Mouse (Mus musculus) lung, embryonic 15.5 days (tissue): ENCODE measurements around the gene Il10. TPM values are rescaled to one million over a fixed set of nuclear protein-coding genes. Genes with fewer than 3 reads are reported as not detected.
"Not testable (repeated sequence)": the region's sequence is repeated elsewhere in the genome, so short reads cannot be mapped to it uniquely, and the experiment has no call there.

Experiments used
- ATAC-seq: fragments of 200-750 bp; cut with Nextera tagmentation; 2 replicates; pipeline ENCODE4 v1.8.0; 2017; ENCODE audit warnings: moderate number of reproducible peaks, borderline replicate concordance; ENCODE audit not compliant: low FRiP score, low TSS enrichment; ENCODE audit errors: extremely low read depth
- H3K27ac ChIP-seq: fragments of 300-500 bp; sonication (generic); 2 replicates; pipeline ENCODE4 v1.5.1; 2015; ENCODE audit warnings: moderate library complexity, mild to moderate bottlenecking, inconsistent platforms
- H3K27me3 ChIP-seq: fragments of 300-500 bp; sonication (generic); 2 replicates; pipeline ENCODE4 v1.6.1; 2015; ENCODE audit warnings: inconsistent platforms
- H3K36me3 ChIP-seq: fragments of 300-500 bp; sonication (generic); 2 replicates; pipeline ENCODE4 v1.6.1; 2015; ENCODE audit warnings: inconsistent platforms
- H3K4me1 ChIP-seq: fragments of 300-500 bp; sonication (generic); 2 replicates; pipeline ENCODE4 v1.6.1; 2015; ENCODE audit warnings: inconsistent platforms
- H3K4me2 ChIP-seq: fragments of 300-500 bp; sonication (generic); 2 replicates; pipeline ENCODE4 v1.6.1; 2015; ENCODE audit warnings: inconsistent platforms, mild to moderate bottlenecking, moderate library complexity
- H3K4me3 ChIP-seq: fragments of 300-500 bp; sonication (generic); 2 replicates; pipeline ENCODE4 v1.5.1; 2015; ENCODE audit warnings: mild to moderate bottlenecking, inconsistent platforms
- H3K9ac ChIP-seq: fragments of 300-500 bp; sonication (generic); 2 replicates; pipeline ENCODE4 v1.6.1; 2015; ENCODE audit warnings: inconsistent platforms
- H3K9me3 ChIP-seq: fragments of 300-500 bp; sonication (generic); 2 replicates; pipeline ENCODE4 v1.6.1; 2016; ENCODE audit warnings: inconsistent platforms
- WGBS: fragments of 180-500 bp; shearing (Covaris S2); methylation state at CpG from one replicate; pipeline ENCODE4 v1.1.7; 2015; 5-methylcytosine and 5-hydroxymethylcytosine counted together
- polyA plus RNA-seq: library from polyadenylated mRNA; unstranded; fragments of >200 nt; fragmentation: Nextera tagmentation; extraction: Ambion mirVana; gene quantifications from 2 replicates; pipeline ENCODE4 v1.2.1, GENCODE M21; 2015

Il10 gene
- polyA plus RNA-seq, 1 experiment from 2014 or later = 0.11 TPM

GRCm38 (mm10) chr1:131021900-131022590 is 2.4 kb downstream of the Il10 start:
- H3K36me3 ChIP-seq = no peaks in the 10 kb centered on the region
- no peaks in the 10 kb centered on the region for H3K9me3 ChIP-seq
- no peak overlapping the region for H3K4me3 ChIP-seq
- H3K4me1 ChIP-seq = no peaks in the 10 kb centered on the region
- no peak overlapping the region for H3K4me2 ChIP-seq
- whole genome bisulfite sequencing = 60% methylated on average over 11 of the region's 11 CpGs
- no peak overlapping the region for H3K9ac ChIP-seq
- ATAC-seq = no peak
- no peaks in the 10 kb centered on the region for H3K27me3 ChIP-seq
- H3K27ac ChIP-seq = no peak overlapping the region

- H3K36me3 ChIP-seq = no peaks in the 10 kb centered on the region
- no peak overlapping the region for H3K4me3 ChIP-seq
- no peaks in the 10 kb centered on the region for H3K9me3 ChIP-seq
- no peaks in the 10 kb centered on the region for H3K27me3 ChIP-seq
- ATAC-seq = no peak
- WGBS = 35% methylated on average over 5 of the region's 5 CpGs
- no peak overlapping the region for H3K4me2 ChIP-seq
- no peak overlapping the region for H3K27ac ChIP-seq
- no peaks in the 10 kb centered on the region for H3K4me1 ChIP-seq
- H3K9ac ChIP-seq = no peak overlapping the region
These were observed 3.1 kb downstream of the Il10 start for GRCm38 (mm10) chr1:131022591-131023249.

- H3K4me2 ChIP-seq, H3K27me3 ChIP-seq, H3K36me3 ChIP-seq, H3K9ac ChIP-seq, H3K9me3 ChIP-seq, ATAC-seq, H3K4me1 ChIP-seq, H3K27ac ChIP-seq, H3K4me3 ChIP-seq: not testable (repeated sequence)
- WGBS = 80% methylated on average over 4 of the region's 4 CpGs
These were observed 3.7 kb downstream of the Il10 start for GRCm38 (mm10) chr1:131023250-131023858.

GRCm38 (mm10) chr1:131024900-131025842 is 5.5 kb downstream of the Il10 start:
- no peak for ATAC-seq
- Histone ChIP-seq H3K9ac (no peak overlapping the region), H3K27me3 (no peaks in the 10 kb centered on the region), H3K36me3 (no peaks in the 10 kb centered on the region), H3K4me1 (no peaks in the 10 kb centered on the region), H3K4me3 (no peak overlapping the region), H3K27ac (no peak overlapping the region), H3K9me3 (no peaks in the 10 kb centered on the region), H3K4me2 (no peak overlapping the region)
- 62% methylated on average over 8 of the region's 8 CpGs for WGBS

GRCm38 (mm10) chr1:131025843-131026190 is 6.2 kb downstream of the Il10 start:
- no peaks in the 10 kb centered on the region for H3K4me1 ChIP-seq
- ATAC-seq = no peak
- H3K27ac ChIP-seq = no peak overlapping the region
- H3K9ac ChIP-seq = no peak overlapping the region
- H3K4me2 ChIP-seq = no peak overlapping the region
- no peak overlapping the region for H3K4me3 ChIP-seq
- H3K9me3 ChIP-seq = no peaks in the 10 kb centered on the region
- no peaks in the 10 kb centered on the region for H3K36me3 ChIP-seq
- H3K27me3 ChIP-seq = no peaks in the 10 kb centered on the region
- 62% methylated on average over 4 of the region's 4 CpGs for WGBS

GRCm38 (mm10) chr1:131029215-131029614 is 9.6 kb downstream of the Il10 start:
- no peak for ATAC-seq
- Histone ChIP-seq H3K4me3 (no peak overlapping the region), H3K4me1 (no peaks in the 10 kb centered on the region), H3K4me2 (no peak overlapping the region), H3K36me3 (no peaks in the 10 kb centered on the region), H3K27ac (no peak overlapping the region), H3K9ac (no peak overlapping the region), H3K27me3 (no peaks in the 10 kb centered on the region), H3K9me3 (no peaks in the 10 kb centered on the region)
- 78% methylated on average over 3 of the region's 3 CpGs for WGBS

- Histone ChIP-seq H3K9ac (no peak overlapping the region), H3K27me3 (no peaks in the 10 kb centered on the region), H3K4me1 (no peaks in the 10 kb centered on the region), H3K4me3 (no peak overlapping the region), H3K36me3 (no peaks in the 10 kb centered on the region), H3K9me3 (no peaks in the 10 kb centered on the region), H3K27ac (no peak overlapping the region), H3K4me2 (no peak overlapping the region)
- WGBS = 27% methylated on average over 7 of the region's 7 CpGs
- ATAC-seq = no peak
These were observed 10.6 kb downstream of the Il10 start for GRCm38 (mm10) chr1:131030261-131030660.

- ATAC-seq = no peak
- no peaks in the 10 kb centered on the region for H3K36me3 ChIP-seq
- no peak overlapping the region for H3K4me2 ChIP-seq
- H3K27me3 ChIP-seq = no peaks in the 10 kb centered on the region
- no peaks in the 10 kb centered on the region for H3K9me3 ChIP-seq
- H3K9ac ChIP-seq = no peak overlapping the region
- WGBS = 36% methylated on average over 3 of the region's 3 CpGs
- no peaks in the 10 kb centered on the region for H3K4me1 ChIP-seq
- no peak overlapping the region for H3K4me3 ChIP-seq
- no peak overlapping the region for H3K27ac ChIP-seq
These were observed 11.6 kb downstream of the Il10 start for GRCm38 (mm10) chr1:131031267-131031666.

GRCm38 (mm10) chr1:131038001-131038400 is 18.4 kb downstream of the Il10 start:
- no peaks in the 10 kb centered on the region for H3K9me3 ChIP-seq
- no peaks in the 10 kb centered on the region for H3K4me1 ChIP-seq
- 87% methylated on average over 5 of the region's 5 CpGs for WGBS
- H3K9ac ChIP-seq = no peak overlapping the region
- no peaks in the 10 kb centered on the region for H3K36me3 ChIP-seq
- H3K4me2 ChIP-seq = no peak overlapping the region
- H3K27me3 ChIP-seq = no peaks in the 10 kb centered on the region
- no peak overlapping the region for H3K27ac ChIP-seq
- no peak overlapping the region for H3K4me3 ChIP-seq
- no peak for ATAC-seq

- no peak overlapping the region for H3K27ac ChIP-seq
- H3K27me3 ChIP-seq = no peaks in the 10 kb centered on the region
- 77% methylated on average over 10 of the region's 10 CpGs for WGBS
- H3K36me3 ChIP-seq = no peaks in the 10 kb centered on the region
- no peak overlapping the region for H3K4me2 ChIP-seq
- H3K4me1 ChIP-seq = no peaks in the 10 kb centered on the region
- H3K9me3 ChIP-seq = no peaks in the 10 kb centered on the region
- no peak for ATAC-seq
- no peak overlapping the region for H3K4me3 ChIP-seq
- H3K9ac ChIP-seq = no peak overlapping the region
These were observed 18.9 kb downstream of the Il10 start for GRCm38 (mm10) chr1:131038415-131039017.

GRCm38 (mm10) chr1:131039479-131039878 is 19.8 kb downstream of the Il10 start:
- no peak overlapping the region for H3K27ac ChIP-seq
- H3K36me3 ChIP-seq = no peaks in the 10 kb centered on the region
- no peaks in the 10 kb centered on the region for H3K4me1 ChIP-seq
- no peaks in the 10 kb centered on the region for H3K9me3 ChIP-seq
- 78% methylated on average over 5 of the region's 5 CpGs for WGBS
- H3K4me3 ChIP-seq = no peak overlapping the region
- no peak overlapping the region for H3K4me2 ChIP-seq
- no peak for ATAC-seq
- no peak overlapping the region for H3K9ac ChIP-seq
- no peaks in the 10 kb centered on the region for H3K27me3 ChIP-seq
